Mouse (Mus musculus) embryonic facial prominence, embryonic 15.5 days (tissue): ENCODE measurements around the gene Rbfox3. TPM values are rescaled to one million over a fixed set of nuclear protein-coding genes. Genes with fewer than 3 reads are reported as not detected.
A peak's percentile ranks its signal among the peaks of the same experiment; 100 is the strongest.

Experiments
- ATAC-seq: fragments of 200-750 bp; cut with Nextera tagmentation; 2 replicates; pipeline ENCODE4 v1.8.0; 2017; ENCODE audit warnings: low read depth, moderate TSS enrichment; ENCODE audit not compliant: insufficient number of reproducible peaks, low FRiP score, low TSS enrichment
- H3K27ac ChIP-seq: fragments of 300-500 bp; sonication (generic); replicated peaks from 2 replicates; pipeline ENCODE4 v1.5.1; 2015; ENCODE audit warnings: mild to moderate bottlenecking, inconsistent platforms
- H3K27me3 ChIP-seq: fragments of 300-500 bp; sonication (generic); 2 replicates; pipeline ENCODE4 v1.6.1; 2015; ENCODE audit warnings: inconsistent platforms
- H3K36me3 ChIP-seq: fragments of 300-500 bp; sonication (generic); 2 replicates; pipeline ENCODE4 v1.6.1; 2015; ENCODE audit warnings: mild to moderate bottlenecking, inconsistent platforms
- H3K4me1 ChIP-seq: fragments of 300-500 bp; sonication (generic); 2 replicates; pipeline ENCODE4 v1.6.1; 2015; ENCODE audit warnings: inconsistent platforms
- H3K4me2 ChIP-seq: fragments of 300-500 bp; sonication (generic); replicated peaks from 2 replicates; pipeline ENCODE4 v1.6.1; 2015; ENCODE audit warnings: mild to moderate bottlenecking, inconsistent platforms
- H3K4me3 ChIP-seq: fragments of 300-500 bp; sonication (generic); replicated peaks from 2 replicates; pipeline ENCODE4 v1.5.1; 2015; ENCODE audit warnings: mild to moderate bottlenecking, inconsistent platforms
- H3K9ac ChIP-seq: fragments of 300-500 bp; sonication (generic); 2 replicates; pipeline ENCODE4 v1.6.1; 2015; ENCODE audit warnings: inconsistent platforms
- H3K9me3 ChIP-seq: fragments of 300-500 bp; sonication (generic); replicated peaks from 2 replicates; pipeline ENCODE4 v1.6.1; 2016; ENCODE audit warnings: inconsistent platforms
- WGBS: fragments of 180-500 bp; shearing (Covaris S2); methylation state at CpG from one replicate; pipeline ENCODE4 v1.1.7; 2015; 5-methylcytosine and 5-hydroxymethylcytosine counted together
- polyA plus RNA-seq: library from polyadenylated mRNA; unstranded; fragments of >200 nt; fragmentation: Nextera tagmentation; extraction: Ambion mirVana; gene quantifications from 2 replicates; pipeline ENCODE4 v1.2.1, GENCODE M21; 2015

The Rbfox3 gene
- polyA plus RNA-seq, 1 experiment from 2014 or later = 0.55 TPM

- H3K27me3 ChIP-seq = no peaks in the 10 kb centered on the region
- no peak overlapping the region for H3K9ac ChIP-seq
- H3K9me3 ChIP-seq = no peaks in the 10 kb centered on the region
- 61% methylated on average over 11 of the region's 11 CpGs for WGBS
- H3K36me3 ChIP-seq = no peaks in the 10 kb centered on the region
- no peak overlapping the region for H3K27ac ChIP-seq
- no peak overlapping the region for H3K4me2 ChIP-seq
- H3K4me3 ChIP-seq = no peak overlapping the region
- peaks cover 17% of the 10 kb centered on the region for H3K4me1 ChIP-seq
- ATAC-seq = no peak
Observed at GRCm38 (mm10) chr11:118467441-118468035, 443.9 kb downstream of the Rbfox3 start.

GRCm38 (mm10) chr11:118460280-118460679, 451.1 kb downstream of the Rbfox3 start:
- Histone ChIP-seq H3K4me2 (no peak overlapping the region), H3K9me3 (0 out of 2 replicates have a peak, but pooled peaks cover 3% of the 10 kb centered on the region), H3K4me1 (peaks cover 6% of the 10 kb centered on the region; the same call in 1 of the 2 replicates), H3K4me3 (no peak overlapping the region), H3K9ac (no peak overlapping the region), H3K27me3 (no peaks in the 10 kb centered on the region), H3K36me3 (no peaks in the 10 kb centered on the region), H3K27ac (no peak overlapping the region)
- 59% methylated on average over 6 of the region's 6 CpGs for WGBS
- no peak for ATAC-seq

- Histone ChIP-seq H3K36me3 (no peaks in the 10 kb centered on the region), H3K9ac (no peak overlapping the region), H3K27ac (no peak overlapping the region), H3K4me3 (no peak overlapping the region), H3K4me2 (no peak overlapping the region), H3K4me1 (peaks cover 6% of the 10 kb centered on the region; the same call in 1 of the 2 replicates), H3K9me3 (0 out of 2 replicates have a peak, but pooled peaks cover 3% of the 10 kb centered on the region), H3K27me3 (no peaks in the 10 kb centered on the region)
- 67% methylated on average over 3 of the region's 4 CpGs for WGBS
- no peak for ATAC-seq
Observed at GRCm38 (mm10) chr11:118459536-118459935, 451.9 kb downstream of the Rbfox3 start.

GRCm38 (mm10) chr11:118459051-118459450, 452.3 kb downstream of the Rbfox3 start:
- Histone ChIP-seq H3K27me3 (no peaks in the 10 kb centered on the region), H3K27ac (0 out of 2 replicates have a peak overlapping the region, but pooled peaks have one; percentile 8), H3K36me3 (no peaks in the 10 kb centered on the region), H3K9me3 (0 out of 2 replicates have a peak, but pooled peaks cover 3% of the 10 kb centered on the region), H3K4me1 (peaks cover 6% of the 10 kb centered on the region; the same call in 1 of the 2 replicates), H3K4me3 (no peak overlapping the region), H3K9ac (no peak overlapping the region), H3K4me2 (no peak overlapping the region; the same call in 1 of the 2 replicates)
- WGBS = 38% methylated on average over 8 of the region's 8 CpGs
- ATAC-seq = no peak

DNA sequence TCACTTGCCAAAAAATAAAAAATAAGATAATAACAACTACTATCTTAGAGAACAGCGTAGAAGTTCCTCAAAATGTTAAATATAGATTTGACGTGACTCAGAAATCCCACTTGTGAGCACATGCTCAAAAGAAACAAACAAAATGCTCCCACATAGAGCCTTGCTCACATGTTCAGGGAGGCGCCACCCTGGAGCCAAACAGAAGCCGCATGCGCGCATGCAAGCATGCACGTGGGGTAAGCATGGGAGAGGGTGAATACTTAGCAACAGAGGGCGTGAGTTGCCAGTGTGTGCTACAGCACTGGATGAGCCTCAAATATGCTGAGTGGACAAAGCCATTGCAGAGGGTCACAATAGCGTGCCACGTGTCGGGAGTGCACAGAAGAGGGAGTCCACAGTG, 454.5 kb downstream of the Rbfox3 start:
- Histone ChIP-seq H3K4me3 (no peak overlapping the region), H3K9me3 (0 out of 2 replicates have a peak, but pooled peaks cover 3% of the 10 kb centered on the region), H3K27me3 (no peaks in the 10 kb centered on the region), H3K4me2 (no peak overlapping the region), H3K27ac (no peak overlapping the region), H3K36me3 (no peaks in the 10 kb centered on the region), H3K4me1 (peaks cover 6% of the 10 kb centered on the region; the same call in 1 of the 2 replicates), H3K9ac (no peak overlapping the region)
- ATAC-seq = no peak
- 67% methylated on average over 11 of the region's 11 CpGs for WGBS

DNA sequence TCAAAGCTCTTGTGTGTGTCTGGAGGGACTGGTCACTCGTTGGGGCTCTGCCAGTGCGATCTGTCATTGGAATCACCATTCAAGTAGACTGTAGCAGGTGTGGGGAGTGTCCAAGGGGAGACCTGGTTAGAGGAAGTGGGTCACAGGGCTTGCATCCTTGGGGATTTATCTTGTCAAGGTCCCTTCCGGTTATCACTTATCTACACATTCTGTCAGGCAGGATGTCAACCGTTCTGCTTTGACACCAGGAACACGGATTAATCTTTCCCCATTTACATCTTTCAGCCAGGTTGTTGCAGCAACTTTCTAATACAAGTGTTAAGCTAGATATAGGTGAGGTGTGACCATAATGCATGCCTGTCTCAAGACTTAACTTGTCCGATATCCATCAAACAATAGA, 455.6 kb downstream of the Rbfox3 start:
- 84% methylated on average over 6 of the region's 6 CpGs for WGBS
- no peak for ATAC-seq
- H3K27ac ChIP-seq = no peak overlapping the region

DNA sequence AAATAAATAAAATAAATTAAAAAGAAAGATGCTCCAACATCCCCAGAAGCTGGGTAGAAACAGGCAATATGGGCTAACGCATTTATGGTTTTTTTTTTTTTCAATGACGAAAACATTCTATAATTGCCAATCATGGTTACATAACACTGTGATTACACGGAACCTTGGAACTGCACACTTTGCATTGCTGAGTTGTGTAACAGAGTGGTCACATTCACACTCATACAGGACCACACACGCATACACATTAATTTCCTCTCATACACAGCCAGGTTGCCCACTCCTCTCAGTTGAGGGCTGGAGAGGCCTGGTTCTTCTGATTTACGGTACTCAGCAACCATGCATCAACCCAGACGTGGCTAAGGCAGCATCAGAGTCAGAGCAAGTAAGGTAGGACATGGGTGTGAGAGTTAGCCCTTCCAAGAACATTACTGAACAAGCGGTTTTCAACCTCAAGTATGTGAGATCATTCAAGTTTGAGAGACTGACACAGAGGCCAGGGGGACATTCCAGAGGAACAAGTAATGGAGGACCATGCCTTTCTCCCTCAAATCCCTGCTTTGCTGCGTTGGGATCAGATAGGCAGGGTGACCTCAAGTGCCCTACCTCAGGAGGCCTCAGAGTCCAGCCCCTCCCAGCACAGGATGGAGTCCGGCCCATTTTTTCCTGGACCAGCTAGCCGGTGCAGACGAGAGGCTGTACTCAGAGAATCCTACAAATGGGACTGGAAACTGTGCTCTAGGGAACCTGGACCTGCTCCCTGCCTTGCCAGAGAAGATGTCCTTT, 457.3 kb downstream of the Rbfox3 start:
- Histone ChIP-seq H3K9ac (no peak overlapping the region), H3K9me3 (no peaks in the 10 kb centered on the region), H3K27me3 (no peaks in the 10 kb centered on the region), H3K36me3 (0 out of 2 replicates have a peak, but pooled peaks cover 3% of the 10 kb centered on the region), H3K4me3 (no peak overlapping the region), H3K4me2 (no peak overlapping the region), H3K4me1 (peaks cover 3% of the 10 kb centered on the region; the same call in 1 of the 2 replicates), H3K27ac (no peak overlapping the region)
- 71% methylated on average over 11 of the region's 11 CpGs for WGBS
- ATAC-seq = no peak

More for the DNA sequence above, 455.6 kb downstream of the Rbfox3 start:
- no peaks in the 10 kb centered on the region for H3K27me3 ChIP-seq
- 0 out of 2 replicates have a peak, but pooled peaks cover 3% of the 10 kb centered on the region for H3K9me3 ChIP-seq
- no peak overlapping the region for H3K4me2 ChIP-seq
- 0 out of 2 replicates have a peak, but pooled peaks cover under 1% of the 10 kb centered on the region for H3K36me3 ChIP-seq
- H3K4me1 ChIP-seq = peaks cover 6% of the 10 kb centered on the region; the same call in 1 of the 2 replicates
- no peak overlapping the region for H3K4me3 ChIP-seq
- no peak overlapping the region for H3K9ac ChIP-seq

- H3K36me3 ChIP-seq = peaks cover 12% of the 10 kb centered on the region; the same call in 1 of the 2 replicates
- H3K27ac ChIP-seq = no peak overlapping the region
- no peaks in the 10 kb centered on the region for H3K4me1 ChIP-seq
- no peak for ATAC-seq
- H3K27me3 ChIP-seq = no peaks in the 10 kb centered on the region
- no peak overlapping the region for H3K4me2 ChIP-seq
- no peak overlapping the region for H3K9ac ChIP-seq
- WGBS = 58% methylated on average over 2 of the region's 2 CpGs
- H3K4me3 ChIP-seq = no peak overlapping the region
- no peaks in the 10 kb centered on the region for H3K9me3 ChIP-seq
Observed at GRCm38 (mm10) chr11:118452955-118453354, 458.4 kb downstream of the Rbfox3 start.

DNA sequence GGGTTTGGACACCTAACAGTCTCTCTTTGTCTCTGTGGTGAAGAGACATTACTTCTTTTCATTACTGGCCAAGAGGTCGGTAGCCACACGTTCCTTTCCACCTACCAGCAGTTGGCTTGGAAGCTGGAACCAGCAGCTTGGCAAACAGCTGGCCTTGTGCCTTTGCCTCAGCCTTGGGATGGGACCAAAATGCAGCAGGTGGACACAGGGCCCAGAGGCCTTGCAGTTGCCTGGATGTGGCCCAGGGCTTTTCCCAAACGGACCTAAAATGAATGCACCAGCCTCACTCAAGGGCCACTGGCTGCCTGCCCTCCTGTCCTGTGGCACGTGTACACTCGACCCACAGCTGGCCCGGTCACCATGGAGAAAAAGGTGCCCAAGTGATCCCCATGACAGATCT, 460.2 kb downstream of the Rbfox3 start:
- Histone ChIP-seq H3K4me3 (no peak overlapping the region), H3K4me2 (no peak overlapping the region), H3K27me3 (no peaks in the 10 kb centered on the region), H3K9me3 (no peaks in the 10 kb centered on the region), H3K9ac (no peak overlapping the region), H3K36me3 (peaks cover 25% of the 10 kb centered on the region; the same call in 1 of the 2 replicates), H3K4me1 (0 out of 2 replicates have a peak, but pooled peaks cover 4% of the 10 kb centered on the region), H3K27ac (no peak overlapping the region)
- WGBS = 76% methylated on average over 6 of the region's 6 CpGs
- ATAC-seq = no peak

GRCm38 (mm10) chr11:118448385-118448784, 463.0 kb downstream of the Rbfox3 start:
- peaks cover 27% of the 10 kb centered on the region; the same call in 1 of the 2 replicates for H3K36me3 ChIP-seq
- no peak overlapping the region for H3K4me2 ChIP-seq
- WGBS = 86% methylated on average over 8 of the region's 8 CpGs
- no peak for ATAC-seq
- no peaks in the 10 kb centered on the region for H3K9me3 ChIP-seq
- H3K4me3 ChIP-seq = no peak overlapping the region
- peaks cover 7% of the 10 kb centered on the region; the same call in 1 of the 2 replicates for H3K4me1 ChIP-seq
- H3K9ac ChIP-seq = no peak overlapping the region
- no peak overlapping the region for H3K27ac ChIP-seq
- H3K27me3 ChIP-seq = no peaks in the 10 kb centered on the region

GRCm38 (mm10) chr11:118447346-118447745, 464.1 kb downstream of the Rbfox3 start:
- Histone ChIP-seq H3K27me3 (no peaks in the 10 kb centered on the region), H3K9ac (no peak overlapping the region), H3K9me3 (no peaks in the 10 kb centered on the region), H3K4me1 (peaks cover 16% of the 10 kb centered on the region), H3K36me3 (peaks cover 27% of the 10 kb centered on the region; the same call in 1 of the 2 replicates), H3K4me2 (no peak overlapping the region), H3K4me3 (no peak overlapping the region), H3K27ac (no peak overlapping the region)
- no peak for ATAC-seq
- WGBS = 41% methylated on average over 4 of the region's 4 CpGs
